Mouse (Mus musculus) ES-Bruce4 (cell line): ENCODE measurements around the gene Arhgap45. TPM values are rescaled to one million over a fixed set of nuclear protein-coding genes. Genes with fewer than 3 reads are reported as not detected.

ENCODE experiments used
- H3K27ac ChIP-seq: 2 replicates; pipeline ENCODE4 v1.5.1; 2012; ENCODE audit warnings: low read length, inconsistent platforms; ENCODE audit not compliant: insufficient read depth
- H3K27me3 ChIP-seq: 2 replicates; pipeline ENCODE4 v1.6.1; 2012; ENCODE audit warnings: mild to moderate bottlenecking, low read length, inconsistent platforms; ENCODE audit not compliant: control insufficient read depth, poor library complexity, insufficient read depth, severe bottlenecking
- H3K36me3 ChIP-seq: 2 replicates; pipeline ENCODE4 v1.6.1; 2012; ENCODE audit warnings: inconsistent platforms, mild to moderate bottlenecking, low read length, moderate library complexity; ENCODE audit not compliant: control insufficient read depth, poor library complexity, insufficient read depth, severe bottlenecking
- H3K4me1 ChIP-seq: one replicate; pipeline ENCODE4 v1.8.1; 2011; ENCODE audit warnings: low read length; ENCODE audit not compliant: control insufficient read depth, insufficient read depth
- H3K4me3 ChIP-seq: 2 replicates; pipeline ENCODE4 v1.5.1; 2011; ENCODE audit warnings: low read depth, mild to moderate bottlenecking, low read length
- H3K9ac ChIP-seq: 2 replicates; pipeline ENCODE4 v1.6.1; 2012; ENCODE audit warnings: low read depth, mild to moderate bottlenecking, inconsistent platforms; ENCODE audit not compliant: poor library complexity, severe bottlenecking
- H3K9me3 ChIP-seq: replicated peaks from 2 replicates; pipeline ENCODE4 v1.6.1; 2012; ENCODE audit warnings: mild to moderate bottlenecking, low read length, inconsistent platforms; ENCODE audit not compliant: control insufficient read depth, poor library complexity, insufficient read depth, severe bottlenecking
- CTCF ChIP-seq: IDR thresholded peaks from one replicate; pipeline ENCODE4 v1.8.1; 2011; ENCODE audit warnings: low read depth, low read length
- EP300 ChIP-seq: IDR thresholded peaks from 2 replicates; pipeline ENCODE4 v1.6.1; 2011; ENCODE audit warnings: low read depth, low read length; ENCODE audit not compliant: insufficient read depth
- POLR2A ChIP-seq: IDR thresholded peaks from one replicate; pipeline ENCODE4 v1.8.1; 2011; ENCODE audit warnings: low read length; ENCODE audit not compliant: insufficient read depth
- polyA plus RNA-seq: library from polyadenylated mRNA; stranded (reverse); fragments of >200 nt; gene quantifications from 2 replicates; pipeline ENCODE4 v1.2.4, GENCODE M21; 2011; ENCODE audit warnings: low read depth; ENCODE audit not compliant: missing spikeins, insufficient read depth, insufficient read length

Arhgap45 gene
- polyA plus RNA-seq, 1 experiment = 6.5 TPM

GRCm38 (mm10) chr10:79978061-79978460 lies 38.4 kb upstream of the Arhgap45 start:
- H3K9ac ChIP-seq = no peak overlapping the region
- no peaks in the 10 kb centered on the region for H3K27me3 ChIP-seq
- no peak overlapping the region for H3K27ac ChIP-seq
- TF ChIP-seq POLR2A = no peak
- TF ChIP-seq CTCF = no peak
- no peak for TF ChIP-seq EP300
- no peaks in the 10 kb centered on the region for H3K36me3 ChIP-seq
- no peak overlapping the region for H3K4me3 ChIP-seq
- H3K4me1 ChIP-seq = peaks cover 3% of the 10 kb centered on the region
- H3K9me3 ChIP-seq = no peaks in the 10 kb centered on the region

GRCm38 (mm10) chr10:79979401-79980155 lies 36.9 kb upstream of the Arhgap45 start:
- Histone ChIP-seq H3K36me3 (no peaks in the 10 kb centered on the region), H3K4me3 (no peak overlapping the region)

GRCm38 (mm10) chr10:79983205-79983604 lies 33.2 kb upstream of the Arhgap45 start:
- no peaks in the 10 kb centered on the region for H3K36me3 ChIP-seq
- H3K4me3 ChIP-seq = peak overlapping the region; percentile 94
- no peaks in the 10 kb centered on the region for H3K27me3 ChIP-seq
- H3K9me3 ChIP-seq = no peaks in the 10 kb centered on the region
- no peak overlapping the region for H3K27ac ChIP-seq
- peaks cover 3% of the 10 kb centered on the region for H3K4me1 ChIP-seq
- TF ChIP-seq POLR2A (no peak), EP300 (no peak), CTCF (no peak)
- peak overlapping the region; percentile 83 for H3K9ac ChIP-seq

More at GRCm38 (mm10) chr10:79979401-79980155, 36.9 kb upstream of the Arhgap45 start:
- Histone ChIP-seq H3K4me1 (peaks cover 3% of the 10 kb centered on the region), H3K9me3 (no peaks in the 10 kb centered on the region), H3K27ac (no peak overlapping the region; the same call in 1 of the 2 replicates), H3K27me3 (no peaks in the 10 kb centered on the region), H3K9ac (no peak overlapping the region)
- TF ChIP-seq CTCF (no peak), EP300 (no peak), POLR2A (no peak)

GRCm38 (mm10) chr10:79983670-79984069 lies 32.8 kb upstream of the Arhgap45 start:
- H3K4me3 ChIP-seq = peak overlapping the region; percentile 94
- H3K9me3 ChIP-seq = no peaks in the 10 kb centered on the region
- TF ChIP-seq EP300 = no peak
- no peak for TF ChIP-seq POLR2A
- no peak for TF ChIP-seq CTCF
- no peak overlapping the region for H3K27ac ChIP-seq
- no peaks in the 10 kb centered on the region for H3K36me3 ChIP-seq
- H3K27me3 ChIP-seq = no peaks in the 10 kb centered on the region
- H3K9ac ChIP-seq = peak overlapping the region; percentile 83
- peaks cover 3% of the 10 kb centered on the region for H3K4me1 ChIP-seq

GRCm38 (mm10) chr10:79984195-79984816 lies 32.1 kb upstream of the Arhgap45 start, which contains the start of gene Tmem259:
Gene Tmem259 (minus strand): TSS chr10:79984330.
- H3K4me1 ChIP-seq = peaks cover 4% of the 10 kb centered on the region
- H3K27me3 ChIP-seq = no peaks in the 10 kb centered on the region
- peak within 1 kb of the TSS; percentile 88 for H3K27ac ChIP-seq
- TF ChIP-seq POLR2A (no peak), CTCF (peak; percentile 17)
- H3K9me3 ChIP-seq = no peaks in the 10 kb centered on the region
- no peaks in the 10 kb centered on the region for H3K36me3 ChIP-seq
- peak within 1 kb of the TSS; percentile 94 for H3K4me3 ChIP-seq
- peak within 1 kb of the TSS; percentile 83 for H3K9ac ChIP-seq

GRCm38 (mm10) chr10:79984871-79985270 lies 31.6 kb upstream of the Arhgap45 start:
- Histone ChIP-seq H3K4me1 (peaks cover 5% of the 10 kb centered on the region), H3K27ac (peak overlapping the region; percentile 88), H3K27me3 (no peaks in the 10 kb centered on the region), H3K4me3 (peak overlapping the region; percentile 94), H3K9ac (peak overlapping the region; percentile 83), H3K36me3 (no peaks in the 10 kb centered on the region), H3K9me3 (no peaks in the 10 kb centered on the region)
- TF ChIP-seq POLR2A = no peak
